Mouse (Mus musculus) C2C12 (cell line): ENCODE measurements around the gene Etnk1.

Experiments
- CEBPB ChIP-seq: IDR thresholded peaks from one replicate; pipeline ENCODE4 v1.6.1; 2011; ENCODE audit warnings: low read depth, mild to moderate bottlenecking, control low read depth, moderate library complexity
- CTCF ChIP-seq: IDR thresholded peaks from one replicate; pipeline ENCODE4 v1.5.1; 2011; ENCODE audit not compliant: control insufficient read depth, insufficient read depth, insufficient read length
- MAX ChIP-seq: IDR thresholded peaks from one replicate; pipeline ENCODE4 v1.6.1; 2011; ENCODE audit warnings: mild to moderate bottlenecking, control low read depth
- MYOD1 ChIP-seq: IDR thresholded peaks from one replicate; pipeline ENCODE4 v1.6.1; 2011; ENCODE audit warnings: low read depth; ENCODE audit not compliant: control insufficient read depth, insufficient read length
- USF1 ChIP-seq: IDR thresholded peaks from one replicate; pipeline ENCODE4 v1.6.1; 2011; ENCODE audit warnings: low read depth, mild to moderate bottlenecking, control low read depth, moderate library complexity

GRCm38 (mm10) chr6:143119325-143119724 is 47.7 kb upstream of the Etnk1 start:
- no peak for TF ChIP-seq CTCF
- no peak for TF ChIP-seq CEBPB
- no peak for TF ChIP-seq MAX
- no peak for TF ChIP-seq USF1
- TF ChIP-seq MYOD1: no peak
